Comparison of ENCODE assay signal across 16 mouse cellular contexts in genomic region chr11:101518937-101519336, GRCm38 (mm10). TPM values are rescaled to one million over a fixed set of nuclear protein-coding genes. Genes with fewer than 3 reads are reported as not detected.
DNase-seq lines count a peak whose midpoint lies in the region; ATAC-seq and TF ChIP-seq lines count a peak whose summit lies in the region.
"Had no signal": no experiment of that assay in that cellular context is flagged by ENCODE, and none has a peak within 500 bp of the region (broad histone marks: within the 10 kb centered on the region; RNA-seq: fewer than 3 reads in every experiment).

No protein-coding gene starts in this region.

- no peak overlapping the region for H3K4me3 ChIP-seq in hindbrain, postnatal 0 days (ENCODE audit: low read length)
- H3K4me3 ChIP-seq in hindbrain, embryonic 11.5 days (ENCODE audit: low read depth, low read length) = no peak overlapping the region
- no peak overlapping the region for H3K4me3 ChIP-seq in liver, postnatal 0 days (ENCODE audit: low read depth, low read length)
- H3K4me3 ChIP-seq in liver, embryonic 12.5 days = no peak overlapping the region
- H3K4me3 ChIP-seq: forebrain, embryonic 13.5 days; heart, embryonic 10.5 days; hindbrain, embryonic 12.5 days; limb, embryonic 12.5 days had no signal

- no peaks in the 10 kb centered on the region for H3K9me3 ChIP-seq in hindbrain, postnatal 0 days (ENCODE audit: low read length)
- H3K9me3 ChIP-seq in hindbrain, embryonic 11.5 days (ENCODE audit: control insufficient read depth, low read length) = no peaks in the 10 kb centered on the region
- H3K9me3 ChIP-seq in liver, postnatal 0 days (ENCODE audit: low read length) = no peaks in the 10 kb centered on the region
- no peaks in the 10 kb centered on the region; the same call in 1 of the 2 replicates for H3K9me3 ChIP-seq in liver, embryonic 12.5 days (replicated peaks)
- H3K9me3 ChIP-seq: forebrain, embryonic 13.5 days; heart, embryonic 10.5 days; hindbrain, embryonic 12.5 days; limb, embryonic 12.5 days had no signal

- 65% methylated on average over 5 of the region's 5 CpGs for WGBS in hindbrain, postnatal 0 days
- WGBS in hindbrain, embryonic 11.5 days = 88% methylated on average over 5 of the region's 5 CpGs
- 80% methylated on average over 5 of the region's 5 CpGs for WGBS in liver, postnatal 0 days (ENCODE audit: insufficient replicate concordance)
- 80% methylated on average over 5 of the region's 5 CpGs for WGBS in liver, embryonic 12.5 days (ENCODE audit: insufficient replicate concordance)

- peak; percentile 62 for TF ChIP-seq CTCF in hindbrain, postnatal 0 days (IDR thresholded peaks at IDR 0.05; ENCODE audit: low read depth)
- TF ChIP-seq CTCF in liver, postnatal 0 days (IDR thresholded peaks at IDR 0.05; ENCODE audit: low read depth) = peak; percentile 30

- ATAC-seq in hindbrain, postnatal 0 days = no peak
- ATAC-seq in hindbrain, embryonic 11.5 days (ENCODE audit: low FRiP score) = no peak
- peak; percentile 53 for ATAC-seq in liver, postnatal 0 days
- ATAC-seq in liver, embryonic 12.5 days = no peak
- ATAC-seq in erythroblast, adult 5-6 weeks (replicated peaks; ENCODE audit: low FRiP score, poor library complexity, severe bottlenecking) = no peak
- ATAC-seq: forebrain, embryonic 13.5 days had no signal

- no peak overlapping the region for H3K4me2 ChIP-seq in hindbrain, postnatal 0 days (ENCODE audit: low read depth, low read length)
- H3K4me2 ChIP-seq in hindbrain, embryonic 11.5 days (replicated peaks; ENCODE audit: low read depth, low read length) = no peak overlapping the region
- no peak overlapping the region for H3K4me2 ChIP-seq in liver, postnatal 0 days (ENCODE audit: low read depth, low read length)
- H3K4me2 ChIP-seq in liver, embryonic 12.5 days = no peak overlapping the region
- H3K4me2 ChIP-seq: forebrain, embryonic 13.5 days; hindbrain, embryonic 12.5 days; limb, embryonic 12.5 days had no signal

- H3K27ac ChIP-seq in hindbrain, postnatal 0 days = no peak overlapping the region
- no peak overlapping the region for H3K27ac ChIP-seq in hindbrain, embryonic 11.5 days (ENCODE audit: low read depth, low read length)
- H3K27ac ChIP-seq in liver, postnatal 0 days (ENCODE audit: low read depth) = peak overlapping the region; percentile 87
- H3K27ac ChIP-seq in liver, embryonic 12.5 days = no peak overlapping the region
- H3K27ac ChIP-seq: forebrain, embryonic 13.5 days; heart, embryonic 10.5 days; hindbrain, embryonic 12.5 days; limb, embryonic 12.5 days had no signal

- DNase-seq in hindbrain, postnatal 0 days (ENCODE audit: low spot score) = peak; percentile 51
- DNase-seq in hindbrain, embryonic 11.5 days (ENCODE audit: low spot score) = no peak
- no peak for DNase-seq in liver, postnatal 0 days
- peak; percentile 32 for DNase-seq in adrenal gland, postnatal 14 days
- DNase-seq in adrenal gland, postnatal 36 days = peak; percentile 27 to 31
- DNase-seq: cerebellum, adult 11-12 months; kidney, adult 8-10 months; spleen, adult 18-20 months had no signal

- no peaks in the 10 kb centered on the region for H3K4me1 ChIP-seq in hindbrain, postnatal 0 days (ENCODE audit: insufficient read depth, low read length)
- no peaks in the 10 kb centered on the region for H3K4me1 ChIP-seq in hindbrain, embryonic 11.5 days (replicated peaks; ENCODE audit: control insufficient read depth, insufficient read depth, low read length)
- H3K4me1 ChIP-seq in liver, postnatal 0 days (ENCODE audit: insufficient read depth) = no peaks in the 10 kb centered on the region; the same call in 1 of the 2 replicates
- no peaks in the 10 kb centered on the region for H3K4me1 ChIP-seq in liver, embryonic 12.5 days
- H3K4me1 ChIP-seq: forebrain, embryonic 13.5 days; heart, embryonic 10.5 days; hindbrain, embryonic 12.5 days; limb, embryonic 12.5 days had no signal

- H3K9ac ChIP-seq in hindbrain, postnatal 0 days (replicated peaks; ENCODE audit: low read length) = no peak overlapping the region
- H3K9ac ChIP-seq in hindbrain, embryonic 11.5 days (ENCODE audit: low read depth, low read length) = no peak overlapping the region
- no peak overlapping the region for H3K9ac ChIP-seq in liver, postnatal 0 days (replicated peaks)
- H3K9ac ChIP-seq in liver, embryonic 12.5 days = no peak overlapping the region
- H3K9ac ChIP-seq: forebrain, embryonic 13.5 days; hindbrain, embryonic 12.5 days; limb, embryonic 12.5 days had no signal

- no peak for TF ChIP-seq EP300 in liver, postnatal 0 days (IDR thresholded peaks at IDR 0.05; ENCODE audit: low read depth)

- no peaks in the 10 kb centered on the region for H3K27me3 ChIP-seq in hindbrain, postnatal 0 days (ENCODE audit: insufficient read depth, low read length)
- no peaks in the 10 kb centered on the region for H3K27me3 ChIP-seq in hindbrain, embryonic 11.5 days (ENCODE audit: control insufficient read depth, insufficient read depth, low read length)
- no peaks in the 10 kb centered on the region for H3K27me3 ChIP-seq in liver, postnatal 0 days (ENCODE audit: insufficient read depth, low read length)
- no peaks in the 10 kb centered on the region for H3K27me3 ChIP-seq in liver, embryonic 12.5 days (replicated peaks)
- H3K27me3 ChIP-seq: CH12.LX; forebrain, embryonic 13.5 days; hindbrain, embryonic 12.5 days; limb, embryonic 12.5 days had no signal

- no peaks in the 10 kb centered on the region for H3K36me3 ChIP-seq in hindbrain, postnatal 0 days (ENCODE audit: insufficient read depth, low read length)
- H3K36me3 ChIP-seq in hindbrain, embryonic 11.5 days (ENCODE audit: control insufficient read depth, insufficient read depth, low read length) = peaks cover 4% of the 10 kb centered on the region; the same call in 1 of the 2 replicates
- peaks cover 31% of the 10 kb centered on the region for H3K36me3 ChIP-seq in liver, postnatal 0 days (replicated peaks; ENCODE audit: insufficient read depth, low read length)
- H3K36me3 ChIP-seq in liver, embryonic 12.5 days = peaks cover 92% of the 10 kb centered on the region

RNA-seq across cellular contexts. Expression of gene Brca1, which starts 32.8 kb away (rescaled TPM):
- total RNA-seq in hindbrain, postnatal 0 days (2014; rRNA removed) = 6.7 and 8.5 TPM in 2 replicates
- 2.3 and 2.4 TPM in 2 replicates for polyA plus RNA-seq in hindbrain, postnatal 0 days (2015; fragmentation: Nextera tagmentation; extraction: Ambion mirVana)
- polyA plus RNA-seq in hindbrain, embryonic 11.5 days (2014; fragmentation: Nextera tagmentation; extraction: Ambion mirVana) = 19.7 and 20.2 TPM in 2 replicates
- 3.9 and 5.0 TPM in 2 replicates for polyA plus RNA-seq in liver, postnatal 0 days (2015; fragmentation: Nextera tagmentation; extraction: Ambion mirVana)
- polyA plus RNA-seq in liver, embryonic 12.5 days (2016; fragmentation: Nextera tagmentation; extraction: Ambion mirVana) = 17.2 and 17.4 TPM in 2 replicates
- 4.9 and 6.6 TPM in 2 replicates for total RNA-seq in adrenal gland, postnatal 14 days (2021)
- total RNA-seq in adrenal gland, postnatal 36 days (2021) = 1 to 10 TPM; 2.4 to 2.9 TPM
- total RNA-seq in erythroblast, adult 5-6 weeks (2015; ENCODE audit: low replicate concordance) = 20.7 and 26.3 TPM in 2 replicates
- total RNA-seq in erythroblast, adult 5-6 weeks (2017; ENCODE audit: low replicate concordance) = 48.9 and 52.9 TPM in 2 replicates

RNA-seq across cellular contexts. Expression of gene Nbr1, which starts 33.0 kb away (rescaled TPM):
- 93.6 and 152 TPM in 2 replicates for total RNA-seq in hindbrain, postnatal 0 days (2014; rRNA removed)
- 53.9 and 55.9 TPM in 2 replicates for polyA plus RNA-seq in hindbrain, postnatal 0 days (2015; fragmentation: Nextera tagmentation; extraction: Ambion mirVana)
- 83.0 and 93.1 TPM in 2 replicates for polyA plus RNA-seq in hindbrain, embryonic 11.5 days (2014; fragmentation: Nextera tagmentation; extraction: Ambion mirVana)
- polyA plus RNA-seq in liver, postnatal 0 days (2015; fragmentation: Nextera tagmentation; extraction: Ambion mirVana) = 32.8 and 35.3 TPM in 2 replicates
- 45.1 and 47.9 TPM in 2 replicates for polyA plus RNA-seq in liver, embryonic 12.5 days (2016; fragmentation: Nextera tagmentation; extraction: Ambion mirVana)
- 128 and 130 TPM in 2 replicates for total RNA-seq in adrenal gland, postnatal 14 days (2021)
- total RNA-seq in adrenal gland, postnatal 36 days (2021) = 100 to 1,000 TPM; 128 to 134 TPM
- 128 and 158 TPM in 2 replicates for total RNA-seq in erythroblast, adult 5-6 weeks (2015; ENCODE audit: low replicate concordance)
- 218 and 300 TPM in 2 replicates for total RNA-seq in erythroblast, adult 5-6 weeks (2017; ENCODE audit: low replicate concordance)

RNA-seq across cellular contexts. Expression of gene Vat1, which starts 52.9 kb away (rescaled TPM):
- 290 and 295 TPM in 2 replicates for total RNA-seq in hindbrain, postnatal 0 days (2014; rRNA removed)
- polyA plus RNA-seq in hindbrain, postnatal 0 days (2015; fragmentation: Nextera tagmentation; extraction: Ambion mirVana) = 106 and 114 TPM in 2 replicates
- 74.5 and 89.4 TPM in 2 replicates for polyA plus RNA-seq in hindbrain, embryonic 11.5 days (2014; fragmentation: Nextera tagmentation; extraction: Ambion mirVana)
- 8.3 and 8.4 TPM in 2 replicates for polyA plus RNA-seq in liver, postnatal 0 days (2015; fragmentation: Nextera tagmentation; extraction: Ambion mirVana)
- polyA plus RNA-seq in liver, embryonic 12.5 days (2016; fragmentation: Nextera tagmentation; extraction: Ambion mirVana) = 11.8 and 12.2 TPM in 2 replicates
- 74.7 and 95.1 TPM in 2 replicates for total RNA-seq in adrenal gland, postnatal 14 days (2021)
- total RNA-seq in adrenal gland, postnatal 36 days (2021) = 100 to 1,000 TPM; 123 to 141 TPM
- total RNA-seq in erythroblast, adult 5-6 weeks (2015; ENCODE audit: low replicate concordance) = 12.3 and 16.1 TPM in 2 replicates
- total RNA-seq in erythroblast, adult 5-6 weeks (2017; ENCODE audit: low replicate concordance) = 6.7 and 8.1 TPM in 2 replicates

RNA-seq across cellular contexts. Expression of gene Rnd2, which starts 54.1 kb away (rescaled TPM):
- 103 and 140 TPM in 2 replicates for total RNA-seq in hindbrain, postnatal 0 days (2014; rRNA removed)
- polyA plus RNA-seq in hindbrain, postnatal 0 days (2015; fragmentation: Nextera tagmentation; extraction: Ambion mirVana) = 143 and 154 TPM in 2 replicates
- polyA plus RNA-seq in hindbrain, embryonic 11.5 days (2014; fragmentation: Nextera tagmentation; extraction: Ambion mirVana) = 88.0 and 127 TPM in 2 replicates
- polyA plus RNA-seq in liver, postnatal 0 days (2015; fragmentation: Nextera tagmentation; extraction: Ambion mirVana) = 1.9 and 2.0 TPM in 2 replicates
- 3.6 and 3.9 TPM in 2 replicates for polyA plus RNA-seq in liver, embryonic 12.5 days (2016; fragmentation: Nextera tagmentation; extraction: Ambion mirVana)
- total RNA-seq in adrenal gland, postnatal 14 days (2021) = 8.9 and 9.6 TPM in 2 replicates
- 10 to 100 TPM; 10.2 to 11.6 TPM for total RNA-seq in adrenal gland, postnatal 36 days (2021)
- total RNA-seq in erythroblast, adult 5-6 weeks (2015; ENCODE audit: low replicate concordance) = not detected in 2 replicates
- total RNA-seq in erythroblast, adult 5-6 weeks (2017; ENCODE audit: low replicate concordance) = 1.4 TPM in 1 of 2 replicates, not detected in the other
- total RNA-seq: monocyte, adult 5-6 weeks had no signal

Comparison
In these comparisons a context has a peak if more than half of its experiments do, and no peak if none do; other contexts are left out.
1. DNase-seq: peak in hindbrain, postnatal 0 days (single experiment), adrenal gland, postnatal 14 days (single experiment) and adrenal gland, postnatal 36 days (2 of 2); none in hindbrain, embryonic 11.5 days (single experiment) and liver, postnatal 0 days (single experiment).